Mouse (Mus musculus): ENCODE measurements at regions not wholly inside any gene's neighbourhood (a gene's known extent, or its start where the extent isn't known, plus 50 kb on each side); places are given as distances from the start of the nearest gene placed in this dataset.

GRCm38 (mm10) chr8:26840286-26840685 is 136.8 kb upstream of the Zfp703 start:
- DNase-seq (ENCODE audit: low read depth in 2 of 2, low spot score in 2 of 2): no peak

- no peak for DNase-seq (ENCODE audit: low read depth in 2 of 2, low spot score in 2 of 2)
Observed at GRCm38 (mm10) chr8:26840745-26841680, 136.1 kb upstream of the Zfp703 start.

- DNase-seq (ENCODE audit: low read depth in 2 of 2, low spot score in 2 of 2): no peak
Observed at GRCm38 (mm10) chr8:26843714-26844113, 133.4 kb upstream of the Zfp703 start.

GRCm38 (mm10) chr8:26844132-26844808 is 132.9 kb upstream of the Zfp703 start:
- no peak for DNase-seq (ENCODE audit: low read depth in 2 of 2, low spot score in 2 of 2)

GRCm38 (mm10) chr8:26844809-26845143 is 132.3 kb upstream of the Zfp703 start:
- DNase-seq (ENCODE audit: low read depth in 2 of 2, low spot score in 2 of 2): no peak

GRCm38 (mm10) chr8:26845481-26846194 is 131.5 kb upstream of the Zfp703 start:
- DNase-seq (ENCODE audit: low read depth in 2 of 2, low spot score in 2 of 2): no peak

GRCm38 (mm10) chr8:26847009-26847408 is 130.1 kb upstream of the Zfp703 start:
- DNase-seq (ENCODE audit: low read depth in 2 of 2, low spot score in 2 of 2): no peak

GRCm38 (mm10) chr8:26848098-26848772 is 128.9 kb upstream of the Zfp703 start:
- DNase-seq (ENCODE audit: low read depth in 2 of 2, low spot score in 2 of 2): no peak

GRCm38 (mm10) chr8:26848955-26849684 is 128.0 kb upstream of the Zfp703 start:
- no peak for DNase-seq (ENCODE audit: low read depth in 2 of 2, low spot score in 2 of 2)

GRCm38 (mm10) chr8:26851871-26852800 is 125.0 kb upstream of the Zfp703 start:
- DNase-seq (ENCODE audit: low read depth in 2 of 2, low spot score in 2 of 2): no peak

- DNase-seq (ENCODE audit: low read depth in 2 of 2, low spot score in 2 of 2): no peak
Observed at GRCm38 (mm10) chr8:26852921-26853320, 124.2 kb upstream of the Zfp703 start.

- DNase-seq (ENCODE audit: low read depth in 2 of 2, low spot score in 2 of 2): no peak
Observed at GRCm38 (mm10) chr8:26854557-26855238, 122.4 kb upstream of the Zfp703 start.

GRCm38 (mm10) chr8:26855256-26855655 is 121.9 kb upstream of the Zfp703 start:
- DNase-seq (ENCODE audit: low read depth in 2 of 2, low spot score in 2 of 2): no peak

GRCm38 (mm10) chr8:26864571-26864970 is 112.6 kb upstream of the Zfp703 start:
- no peak for DNase-seq (ENCODE audit: low read depth in 2 of 2, low spot score in 2 of 2)

- DNase-seq (ENCODE audit: low read depth in 2 of 2, low spot score in 2 of 2): no peak
Observed at GRCm38 (mm10) chr8:26864971-26865370, 112.2 kb upstream of the Zfp703 start.

- no peak for DNase-seq (ENCODE audit: low read depth in 2 of 2, low spot score in 2 of 2)
Observed at GRCm38 (mm10) chr8:26868101-26868848, 108.8 kb upstream of the Zfp703 start.

- DNase-seq (ENCODE audit: low read depth in 2 of 2, low spot score in 2 of 2): no peak
Observed at GRCm38 (mm10) chr8:26868849-26869110, 108.3 kb upstream of the Zfp703 start.

- no peak for DNase-seq (ENCODE audit: low read depth in 2 of 2, low spot score in 2 of 2)
Observed at GRCm38 (mm10) chr8:26871838-26872237, 105.3 kb upstream of the Zfp703 start.
